Mouse (Mus musculus) ES-Bruce4 (cell line): Measurements from ENCODE around the gene Tlx3.

Experiments
- CTCF ChIP-seq: IDR thresholded peaks from one replicate; pipeline ENCODE4 v1.8.1; 2011; ENCODE audit warnings: low read depth, low read length
- POLR2A ChIP-seq: IDR thresholded peaks from one replicate; pipeline ENCODE4 v1.8.1; 2011; ENCODE audit warnings: low read length; ENCODE audit not compliant: insufficient read depth

- TF ChIP-seq CTCF (no peak), POLR2A (no peak)
Observed at GRCm38 (mm10) chr11:33217384-33218079, 14.1 kb upstream of the Tlx3 start.
